Mouse (Mus musculus) CD4-positive, CD25-positive, alpha-beta regulatory T cell, adult 4 months (primary cell): ENCODE data around the gene Cldn15. TPM values are rescaled to one million over a fixed set of nuclear protein-coding genes. Genes with fewer than 3 reads are reported as not detected.
A peak's percentile ranks its signal among the peaks of the same experiment; 100 is the strongest.
"Not testable (repeated sequence)": the region's sequence is repeated elsewhere in the genome, so short reads cannot be mapped to it uniquely, and the experiment has no call there.

Experiments
- ATAC-seq: one replicate; pipeline ENCODE4 v1.8.0; 2017
- polyA plus RNA-seq, 2 experiments: library from polyadenylated mRNA; unstranded; fragments of 100-300 nt; shearing (Covaris generic); gene quantifications; one replicate each; pipeline ENCODE4 v1.2.1; 2017

Gene Cldn15
- polyA plus RNA-seq, 2 experiments from 2014 or later: 0.34 TPM; not detected in 1

GRCm38 (mm10) chr5:136949551-136950336 lies 16.7 kb upstream of the Cldn15 start:
- ATAC-seq: not testable (repeated sequence)

- ATAC-seq: no peak
Observed at GRCm38 (mm10) chr5:136950521-136950920, 15.9 kb upstream of the Cldn15 start.

GRCm38 (mm10) chr5:136952153-136952552 lies 14.3 kb upstream of the Cldn15 start:
- ATAC-seq: no peak

- peak; percentile 95 for ATAC-seq
Observed at GRCm38 (mm10) chr5:136953015-136953414, 13.4 kb upstream of the Cldn15 start, which contains the start of gene Fis1. Gene Fis1 (plus strand): TSS chr5:136953275.

GRCm38 (mm10) chr5:136953440-136953951 lies 12.9 kb upstream of the Cldn15 start:
- ATAC-seq: no peak

- no peak for ATAC-seq
Observed at GRCm38 (mm10) chr5:136955622-136956021, 10.8 kb upstream of the Cldn15 start.

GRCm38 (mm10) chr5:136957250-136957649 lies 9.2 kb upstream of the Cldn15 start:
- ATAC-seq: no peak

GRCm38 (mm10) chr5:136958991-136959605 lies 7.3 kb upstream of the Cldn15 start:
- no peak for ATAC-seq

- no peak for ATAC-seq
Observed at GRCm38 (mm10) chr5:136960053-136960452, 6.4 kb upstream of the Cldn15 start.

GRCm38 (mm10) chr5:136961334-136961982 lies 5.0 kb upstream of the Cldn15 start:
- no peak for ATAC-seq

GRCm38 (mm10) chr5:136961983-136962461 lies 4.4 kb upstream of the Cldn15 start:
- ATAC-seq: peak; percentile 94

- ATAC-seq: peak; percentile 71
Observed at GRCm38 (mm10) chr5:136962501-136962900, 3.9 kb upstream of the Cldn15 start.

- no peak for ATAC-seq
Observed at GRCm38 (mm10) chr5:136962966-136963540, 3.4 kb upstream of the Cldn15 start.

- ATAC-seq: no peak
Observed at GRCm38 (mm10) chr5:136965210-136965609, 1.2 kb upstream of the Cldn15 start.

- ATAC-seq: no peak
Observed at GRCm38 (mm10) chr5:136965686-136966085, 730 bp upstream of the Cldn15 start.

- ATAC-seq: no peak
Observed at GRCm38 (mm10) chr5:136966861-136967455, 542 bp downstream of the Cldn15 start.

GRCm38 (mm10) chr5:136967592-136967991 lies 1.2 kb downstream of the Cldn15 start:
- ATAC-seq: no peak

- ATAC-seq: peak; percentile 72
Observed at GRCm38 (mm10) chr5:136970703-136971102, 4.3 kb downstream of the Cldn15 start.

- no peak for ATAC-seq
Observed at GRCm38 (mm10) chr5:136973670-136974069, 7.3 kb downstream of the Cldn15 start.

- ATAC-seq: no peak
Observed at GRCm38 (mm10) chr5:136977769-136978168, 11.4 kb downstream of the Cldn15 start.

GRCm38 (mm10) chr5:136979762-136980161 lies 13.3 kb downstream of the Cldn15 start:
- no peak for ATAC-seq

- no peak for ATAC-seq
Observed at GRCm38 (mm10) chr5:136980974-136981373, 14.6 kb downstream of the Cldn15 start.
